Mouse (Mus musculus): ENCODE measurements around the gene Ddx54.

Gene Ddx54

GRCm38 (mm10) chr5:120579898-120580626 lies 32.5 kb upstream of the Ddx54 start:
- CTCF ChIA-PET: interaction anchor here (0.6 to 1.5 kb wide), 3 partner anchors 8 to 18 kb away, joined by 3 to 6 read pairs (median 4); partner anchors contain the start of genes Iqcd and Tpcn1

DNA sequence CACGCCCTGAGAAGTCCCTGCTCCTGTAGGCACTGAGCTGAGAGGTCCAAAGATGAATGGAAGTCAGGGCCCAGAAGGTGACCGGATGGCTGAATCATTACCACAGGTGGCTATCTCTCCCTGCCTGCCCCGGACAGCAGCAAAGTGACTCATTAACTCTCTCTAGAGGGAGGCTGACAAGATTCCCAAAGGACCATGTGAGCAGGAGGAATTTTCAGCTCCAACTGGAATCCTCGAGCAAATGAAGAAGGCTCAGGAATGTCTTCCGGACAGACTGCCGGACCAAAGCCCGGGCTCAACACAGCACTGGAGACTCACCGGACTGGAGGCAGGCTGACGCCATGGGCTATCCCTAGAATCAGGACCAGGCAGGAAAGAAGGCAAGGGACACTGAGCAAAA lies 30.5 kb upstream of the Ddx54 start:
- CTCF ChIA-PET: interaction anchor here (0.7 to 1.1 kb wide), 2 partner anchors 24 to 547 kb away, joined by 3 read pairs; no protein-coding TSS in a partner anchor

- CTCF ChIA-PET: interaction anchor here (1.3 kb wide), 1 partner anchor 22 kb away, joined by 3 read pairs; no protein-coding TSS in a partner anchor
These were observed 29.0 kb upstream of the Ddx54 start for GRCm38 (mm10) chr5:120583511-120583910.

- CTCF ChIA-PET: no interaction called here
These were observed 27.6 kb upstream of the Ddx54 start for GRCm38 (mm10) chr5:120584968-120585367.

DNA sequence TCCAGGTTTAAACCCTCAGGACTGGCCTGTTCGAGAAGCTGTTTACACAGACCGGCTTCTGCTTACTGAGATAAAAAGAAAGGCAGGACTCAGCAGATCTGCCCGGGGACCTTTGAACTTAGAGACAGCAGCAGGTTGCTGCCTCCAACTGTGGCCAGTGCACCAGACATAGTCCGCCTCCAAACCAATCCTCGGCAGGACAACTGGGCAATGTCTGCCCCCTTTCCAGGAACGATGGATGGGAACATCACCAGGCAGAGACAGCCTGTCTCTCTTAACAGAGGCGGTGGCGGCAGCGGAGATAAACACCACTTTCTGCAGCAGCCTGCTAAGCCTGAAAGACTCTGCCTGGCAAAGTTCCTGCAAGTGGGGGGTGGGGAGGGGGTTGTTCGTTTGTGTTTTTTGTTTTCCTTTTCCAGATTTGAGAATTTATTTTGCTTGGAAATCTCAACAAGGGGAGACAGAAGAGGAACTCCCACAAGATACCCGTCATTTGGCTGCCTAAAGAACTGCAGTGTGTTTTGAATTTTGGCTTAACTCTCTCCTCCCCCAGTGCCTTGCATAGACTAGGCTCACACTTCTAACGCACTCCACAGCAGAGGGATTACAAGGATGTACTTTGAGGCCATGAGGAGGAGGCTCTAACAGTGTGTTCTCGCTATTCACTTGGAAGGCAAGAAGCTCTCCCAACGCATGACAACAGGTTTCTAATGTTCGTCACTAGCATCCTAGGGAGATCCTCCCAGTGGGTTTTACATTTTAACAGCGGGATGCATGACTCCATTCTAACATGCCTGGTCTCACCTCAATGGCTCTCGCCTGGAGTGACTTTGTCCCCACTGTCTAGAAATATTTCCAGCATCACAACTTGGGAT lies 25.6 kb upstream of the Ddx54 start:
- CTCF ChIA-PET: interaction anchor here (0.6 to 1.7 kb wide), 4 partner anchors 8 to 85 kb away, joined by 3 to 7 read pairs (median 6); no protein-coding TSS in a partner anchor

DNA sequence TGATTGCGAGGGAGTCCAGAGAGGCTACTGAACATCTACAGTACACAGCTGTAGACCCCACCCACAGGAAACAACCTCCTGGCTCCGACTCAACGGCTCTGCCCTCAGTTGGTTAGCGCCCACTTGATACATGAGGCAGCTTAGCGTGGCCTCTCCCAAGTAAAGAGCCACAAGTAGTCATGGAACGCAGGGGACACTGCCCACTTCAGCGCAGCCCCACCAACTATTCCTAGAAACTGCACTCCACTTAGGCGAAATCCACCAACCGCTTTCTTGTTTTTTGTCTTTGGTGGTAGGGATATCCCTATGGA lies 25.0 kb upstream of the Ddx54 start:
- CTCF ChIA-PET: interaction anchor here (0.7 to 1.7 kb wide), 3 partner anchors 9 to 17 kb away, joined by 3 to 7 read pairs (median 6); no protein-coding TSS in a partner anchor

DNA sequence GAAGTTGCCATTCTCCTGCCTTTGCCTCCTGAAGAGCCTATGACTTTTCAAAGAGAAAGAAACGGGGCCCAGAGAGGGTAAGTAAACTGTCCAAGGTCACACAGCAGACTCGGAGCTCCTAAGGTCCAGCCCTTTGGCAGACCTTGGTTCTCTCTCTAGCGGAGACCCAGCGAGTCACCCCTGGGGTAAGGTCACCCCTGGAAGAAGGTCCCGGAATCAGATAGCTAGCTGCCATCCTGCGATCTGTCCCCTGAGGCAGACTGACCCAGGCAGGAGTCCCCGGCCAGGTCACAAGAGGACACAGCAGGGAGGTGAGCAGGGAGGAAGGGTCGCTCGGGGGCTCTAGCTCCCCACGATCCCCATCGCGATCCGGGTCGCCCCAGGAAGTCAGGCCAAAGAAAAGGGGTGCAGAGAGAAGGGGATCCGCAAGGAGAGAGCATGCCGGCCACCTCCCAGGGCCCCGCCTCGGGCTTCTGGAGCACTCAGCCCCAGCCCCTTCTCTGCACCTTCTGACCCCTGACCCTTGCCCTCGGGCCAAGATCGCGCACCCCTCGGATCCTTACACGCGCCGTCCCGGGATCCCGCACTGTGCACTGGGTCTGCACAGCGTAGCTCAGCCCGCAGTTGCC lies 24.5 kb upstream of the Ddx54 start:
- CTCF ChIA-PET: interaction anchor here (1.0 to 1.7 kb wide), 2 partner anchors 9 to 17 kb away, joined by 6 to 7 read pairs; no protein-coding TSS in a partner anchor

- CTCF ChIA-PET: interaction anchor here (0.5 to 1.7 kb wide), 2 partner anchors 10 to 38 kb away, joined by 3 to 6 read pairs; no protein-coding TSS in a partner anchor
These were observed 23.9 kb upstream of the Ddx54 start, which contains the start of the genes Tpcn1 and Iqcd for GRCm38 (mm10) chr5:120588569-120589094. Tpcn1 (minus strand) TSS chr5:120588673. Iqcd (plus strand) TSS chr5:120589016.

- CTCF ChIA-PET: no interaction called here
These were observed 22.1 kb upstream of the Ddx54 start for GRCm38 (mm10) chr5:120590356-120591010.

DNA sequence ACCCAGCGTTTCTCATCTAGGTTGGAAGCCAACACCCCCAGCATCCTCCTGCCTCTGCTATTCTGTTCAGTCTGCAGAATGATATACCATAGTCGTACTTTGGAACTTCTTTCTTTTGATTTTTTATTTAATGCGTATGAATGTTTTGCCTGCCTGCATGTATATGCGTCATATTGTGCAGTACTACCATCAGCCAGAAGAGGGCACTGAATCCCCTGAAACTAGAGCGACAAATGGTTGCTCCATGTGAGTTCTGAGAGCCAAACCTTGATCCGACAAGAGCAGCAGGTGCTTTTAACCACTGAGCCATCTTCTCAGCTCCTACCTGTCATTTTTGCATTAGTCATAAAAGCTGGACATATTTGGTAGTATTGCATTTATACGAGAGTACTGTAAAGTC lies 20.4 kb upstream of the Ddx54 start:
- CTCF ChIA-PET: interaction anchor here (0.8 kb wide), 1 partner anchor 14 kb away, joined by 3 read pairs; no protein-coding TSS in a partner anchor

GRCm38 (mm10) chr5:120594485-120594884 lies 18.1 kb upstream of the Ddx54 start:
- CTCF ChIA-PET: no interaction called here

- CTCF ChIA-PET: interaction anchor here (0.7 kb wide), 1 partner anchor 14 kb away, joined by 3 read pairs; no protein-coding TSS in a partner anchor
These were observed 12.9 kb upstream of the Ddx54 start for GRCm38 (mm10) chr5:120599625-120600024.

DNA sequence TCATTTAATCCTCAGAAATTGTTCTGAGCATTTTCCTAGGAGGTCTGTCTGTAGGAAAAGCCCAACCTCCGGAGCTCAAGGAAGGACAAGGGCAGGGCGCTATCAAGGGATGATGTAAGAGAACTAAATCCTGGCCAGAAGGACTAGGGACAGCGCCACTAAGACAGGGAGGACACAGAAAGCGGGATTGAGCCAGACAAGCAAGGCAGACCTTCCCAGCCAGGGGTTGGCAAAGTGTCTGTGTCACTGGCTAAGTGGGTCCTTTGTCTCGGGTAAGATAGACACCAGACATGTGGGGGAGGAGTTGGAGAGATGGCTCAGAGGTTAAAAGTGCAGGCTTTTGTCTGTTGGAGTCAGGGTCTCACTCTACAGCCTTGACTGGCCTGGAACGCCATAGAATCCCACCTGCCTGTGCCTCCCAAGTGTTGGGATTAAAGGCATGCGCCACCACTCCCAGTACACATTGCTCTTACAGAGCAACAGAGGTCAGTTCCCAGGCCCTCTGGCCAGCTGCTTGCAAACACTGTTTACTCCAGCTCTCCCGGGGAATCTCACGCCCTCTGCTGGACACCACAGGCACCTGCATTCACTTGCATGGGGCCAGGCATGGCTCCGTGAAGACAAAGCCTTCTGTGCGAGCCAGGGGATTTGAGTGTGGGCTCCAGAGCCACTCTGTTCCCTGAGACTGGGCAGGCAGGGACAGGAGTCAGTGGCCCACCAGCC lies 11.4 kb upstream of the Ddx54 start:
- CTCF ChIA-PET: interaction anchor here (0.6 kb wide), 1 partner anchor 14 kb away, joined by 3 read pairs; no protein-coding TSS in a partner anchor

GRCm38 (mm10) chr5:120602210-120602609 lies 10.3 kb upstream of the Ddx54 start:
- CTCF ChIA-PET: no interaction called here

GRCm38 (mm10) chr5:120603515-120603914 lies 9.0 kb upstream of the Ddx54 start:
- CTCF ChIA-PET: no interaction called here

DNA sequence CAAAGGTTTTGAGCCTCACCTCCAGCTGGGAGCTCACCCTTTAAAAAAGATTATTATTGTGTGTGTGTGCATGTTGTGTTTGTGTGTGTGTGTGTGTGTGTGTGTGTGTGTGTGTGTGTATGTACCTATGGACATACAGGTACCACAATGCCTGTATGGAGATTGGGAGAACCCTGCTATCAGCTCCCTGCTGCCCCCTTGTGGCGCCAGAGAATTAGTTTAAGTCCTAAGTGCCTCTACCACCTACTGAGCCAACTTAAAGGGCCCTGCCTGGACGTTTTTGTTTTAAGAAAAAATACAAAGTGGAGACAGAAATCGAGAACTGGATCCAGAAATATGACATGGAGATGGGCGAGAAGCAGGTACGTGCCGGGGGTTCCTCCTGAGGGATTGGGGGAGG lies 7.7 kb upstream of the Ddx54 start:
- CTCF ChIA-PET: interaction anchor here (0.6 to 1.5 kb wide), 9 partner anchors 17 to 499 kb away, joined by 3 to 27 read pairs (median 6); no protein-coding TSS in a partner anchor

DNA sequence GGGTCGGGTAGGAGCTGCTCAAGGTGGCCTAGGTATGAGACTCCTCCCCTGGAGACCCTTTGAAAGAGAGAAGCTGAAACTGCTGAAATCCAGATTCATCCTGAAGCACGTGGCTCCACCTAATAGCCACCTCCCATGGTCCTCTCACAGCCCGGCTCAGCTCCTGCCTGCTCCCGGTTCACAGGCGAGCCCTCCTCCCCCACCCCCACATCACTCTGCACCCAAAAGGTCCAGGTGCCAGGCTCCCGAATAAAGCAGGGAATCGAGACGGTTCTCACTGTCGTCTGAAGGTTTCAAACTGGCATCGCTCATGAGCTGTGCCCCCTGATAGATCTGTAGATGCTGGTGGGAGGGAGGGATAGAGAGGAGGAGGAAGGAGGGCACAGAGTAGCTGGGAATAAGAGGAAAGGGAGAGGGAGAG lies 7.3 kb upstream of the Ddx54 start:
- CTCF ChIA-PET: interaction anchor here (0.7 to 1.5 kb wide), 11 partner anchors 13 to 499 kb away, joined by 3 to 27 read pairs (median 3); no protein-coding TSS in a partner anchor

- CTCF ChIA-PET: interaction anchor here (0.6 to 1.5 kb wide), 11 partner anchors 14 to 154 kb away, joined by 3 to 6 read pairs (median 3); no protein-coding TSS in a partner anchor
These were observed 6.9 kb upstream of the Ddx54 start for GRCm38 (mm10) chr5:120605688-120606087.

GRCm38 (mm10) chr5:120606590-120607200 lies 5.8 kb upstream of the Ddx54 start:
- CTCF ChIA-PET: interaction anchor here (1.3 kb wide), 1 partner anchor 15 kb away, joined by 3 read pairs; no protein-coding TSS in a partner anchor
